Mouse (Mus musculus) embryonic facial prominence, embryonic 11.5 days (tissue): ENCODE measurements around the gene 3110018I06Rik. TPM values are rescaled to one million over a fixed set of nuclear protein-coding genes. Genes with fewer than 3 reads are reported as not detected.

Source experiments
- ATAC-seq: fragments of 200-750 bp; cut with Nextera tagmentation; replicated peaks from 2 replicates; pipeline ENCODE4 v1.8.0; 2017; ENCODE audit warnings: low read depth; ENCODE audit not compliant: insufficient number of reproducible peaks, low FRiP score, low TSS enrichment
- DNase-seq: peaks from one replicate; pipeline ENCODE4 v3.0.0-alpha.2; 2015; ENCODE audit warnings: low spot score
- H3K27ac ChIP-seq: fragments of 300-500 bp; sonication (generic); replicated peaks from 2 replicates; pipeline ENCODE4 v1.5.1; 2014; ENCODE audit warnings: mild to moderate bottlenecking, low read depth, low read length, control low read depth
- H3K27me3 ChIP-seq: fragments of 300-500 bp; sonication (generic); 2 replicates; pipeline ENCODE4 v1.6.1; 2014; ENCODE audit warnings: mild to moderate bottlenecking, low read length, moderate library complexity, mixed read lengths; ENCODE audit not compliant: control insufficient read depth, insufficient read depth
- H3K36me3 ChIP-seq: fragments of 300-500 bp; sonication (generic); replicated peaks from 2 replicates; pipeline ENCODE4 v1.6.1; 2014; ENCODE audit warnings: low read depth, mild to moderate bottlenecking, low read length, moderate library complexity, mixed read lengths; ENCODE audit not compliant: control insufficient read depth, insufficient read depth
- H3K4me1 ChIP-seq: fragments of 300-500 bp; sonication (generic); 2 replicates; pipeline ENCODE4 v1.6.1; 2014; ENCODE audit warnings: low read length, mixed read lengths; ENCODE audit not compliant: control insufficient read depth, insufficient read depth
- H3K4me2 ChIP-seq: fragments of 300-500 bp; sonication (generic); 2 replicates; pipeline ENCODE4 v1.6.1; 2014; ENCODE audit warnings: low read depth, mild to moderate bottlenecking, control low read depth, low read length, moderate library complexity
- H3K4me3 ChIP-seq: fragments of 300-500 bp; sonication (generic); 2 replicates; pipeline ENCODE4 v1.5.1; 2014; ENCODE audit warnings: low read depth, low read length, control low read depth
- H3K9ac ChIP-seq: fragments of 300-500 bp; sonication (generic); replicated peaks from 2 replicates; pipeline ENCODE4 v1.6.1; 2014; ENCODE audit warnings: mild to moderate bottlenecking, control low read depth, low read length
- H3K9me3 ChIP-seq: fragments of 300-500 bp; sonication (generic); replicated peaks from 2 replicates; pipeline ENCODE4 v1.6.1; 2016; ENCODE audit warnings: mild to moderate bottlenecking, low read length, inconsistent platforms, mixed read lengths; ENCODE audit not compliant: control insufficient read depth
- WGBS: fragments of 180-500 bp; shearing (Covaris S2); extraction: QIAGEN DNeasy Blood & Tissue Kit; methylation state at CpG from one replicate; pipeline ENCODE4 v1.1.7; 2014; 5-methylcytosine and 5-hydroxymethylcytosine counted together
- polyA plus RNA-seq: library from polyadenylated mRNA; unstranded; fragments of >200 nt; fragmentation: Nextera tagmentation; extraction: Ambion mirVana; gene quantifications from 2 replicates; pipeline ENCODE4 v1.2.1, GENCODE M21; 2014

3110018I06Rik gene
- polyA plus RNA-seq, 1 experiment from 2014 or later, result not detected

- WGBS, result 81% methylated on average over 5 of the region's 5 CpGs
- Histone ChIP-seq H3K27ac (no peak overlapping the region), H3K27me3 (no peaks in the 10 kb centered on the region), H3K36me3 (no peaks in the 10 kb centered on the region), H3K9me3 (no peaks in the 10 kb centered on the region), H3K9ac (no peak overlapping the region), H3K4me2 (no peak overlapping the region), H3K4me3 (no peak overlapping the region), H3K4me1 (no peaks in the 10 kb centered on the region)
- no peak for DNase-seq
- ATAC-seq, result no peak
Observed at GRCm38 (mm10) chr12:107496924-107497323, 8.5 kb downstream of the 3110018I06Rik start.

GRCm38 (mm10) chr12:107509661-107510237 lies 21.3 kb downstream of the 3110018I06Rik start:
- no peaks in the 10 kb centered on the region for H3K9me3 ChIP-seq
- no peak overlapping the region for H3K9ac ChIP-seq
- DNase-seq, result no peak
- ATAC-seq, result no peak
- H3K27me3 ChIP-seq, result no peaks in the 10 kb centered on the region
- no peaks in the 10 kb centered on the region for H3K36me3 ChIP-seq
- 88% methylated on average over 9 of the region's 9 CpGs for WGBS
- H3K4me2 ChIP-seq, result no peak overlapping the region
- H3K4me1 ChIP-seq, result no peaks in the 10 kb centered on the region
- H3K27ac ChIP-seq, result no peak overlapping the region
- no peak overlapping the region for H3K4me3 ChIP-seq

- Histone ChIP-seq H3K4me2 (no peak overlapping the region), H3K36me3 (no peaks in the 10 kb centered on the region), H3K9ac (no peak overlapping the region), H3K27ac (no peak overlapping the region), H3K4me3 (no peak overlapping the region), H3K9me3 (no peaks in the 10 kb centered on the region), H3K4me1 (no peaks in the 10 kb centered on the region), H3K27me3 (no peaks in the 10 kb centered on the region)
- DNase-seq (no peak), ATAC-seq (no peak)
- 84% methylated on average over 11 of the region's 11 CpGs for WGBS
Observed at GRCm38 (mm10) chr12:107511112-107511511, 22.7 kb downstream of the 3110018I06Rik start.

GRCm38 (mm10) chr12:107516265-107517217 lies 28.1 kb downstream of the 3110018I06Rik start:
- Histone ChIP-seq H3K9me3 (no peaks in the 10 kb centered on the region), H3K27ac (no peak overlapping the region), H3K4me3 (no peak overlapping the region), H3K9ac (no peak overlapping the region), H3K27me3 (no peaks in the 10 kb centered on the region), H3K4me1 (no peaks in the 10 kb centered on the region), H3K4me2 (no peak overlapping the region), H3K36me3 (no peaks in the 10 kb centered on the region)
- DNase-seq, result peak; percentile 36
- 28% methylated on average over 11 of the region's 11 CpGs for WGBS
- ATAC-seq, result peak; percentile 72; the same call in 1 of the 2 replicates

GRCm38 (mm10) chr12:107520941-107521340 lies 32.5 kb downstream of the 3110018I06Rik start:
- H3K27ac ChIP-seq, result no peak overlapping the region
- DNase-seq (no peak), ATAC-seq (no peak)
- H3K36me3 ChIP-seq, result no peaks in the 10 kb centered on the region
- no peak overlapping the region for H3K4me2 ChIP-seq
- H3K4me1 ChIP-seq, result no peaks in the 10 kb centered on the region
- no peak overlapping the region for H3K9ac ChIP-seq
- no peaks in the 10 kb centered on the region for H3K27me3 ChIP-seq
- WGBS, result 82% methylated on average over 3 of the region's 3 CpGs
- H3K9me3 ChIP-seq, result no peaks in the 10 kb centered on the region
- no peak overlapping the region for H3K4me3 ChIP-seq

GRCm38 (mm10) chr12:107528346-107528880 lies 40.0 kb downstream of the 3110018I06Rik start:
- Histone ChIP-seq H3K27me3 (no peaks in the 10 kb centered on the region), H3K9ac (no peak overlapping the region), H3K9me3 (no peaks in the 10 kb centered on the region), H3K36me3 (no peaks in the 10 kb centered on the region), H3K27ac (no peak overlapping the region), H3K4me1 (no peaks in the 10 kb centered on the region), H3K4me3 (no peak overlapping the region), H3K4me2 (no peak overlapping the region)
- 63% methylated on average over 1 of the region's 1 CpGs for WGBS
- ATAC-seq, result no peak
- no peak for DNase-seq

- Histone ChIP-seq H3K9ac (no peak overlapping the region), H3K27me3 (no peaks in the 10 kb centered on the region), H3K4me3 (no peak overlapping the region), H3K9me3 (no peaks in the 10 kb centered on the region), H3K27ac (no peak overlapping the region), H3K4me2 (no peak overlapping the region), H3K36me3 (no peaks in the 10 kb centered on the region), H3K4me1 (no peaks in the 10 kb centered on the region)
- 89% methylated on average over 7 of the region's 7 CpGs for WGBS
- ATAC-seq, result no peak
- DNase-seq, result no peak
Observed at GRCm38 (mm10) chr12:107532871-107533270, 44.4 kb downstream of the 3110018I06Rik start.
